Mouse (Mus musculus): Measurements from ENCODE around the gene Mrps18b.

Mrps18b gene

DNA sequence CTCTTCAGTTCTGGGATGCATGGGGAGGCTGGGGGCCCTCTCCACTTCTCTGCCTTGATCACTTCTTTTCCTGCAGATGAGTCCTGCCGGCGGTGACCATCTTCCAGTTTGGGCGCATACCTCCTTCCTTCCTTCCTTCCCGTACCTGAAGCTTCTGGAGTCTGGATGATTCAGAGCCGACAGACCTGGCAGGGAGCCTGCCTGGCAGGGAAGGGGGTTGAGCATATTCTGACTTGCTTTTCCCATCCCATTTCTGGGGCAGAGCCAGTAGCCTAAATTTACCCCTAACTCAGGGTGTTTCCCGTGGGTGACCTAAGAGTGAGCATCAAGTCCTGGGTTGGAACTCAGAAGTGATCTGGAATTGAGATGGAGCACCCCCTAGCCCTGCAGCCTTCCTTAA, 41.5 kb downstream of the Mrps18b start:
- no peak for DNase-seq (ENCODE audit: low spot score)

GRCm38 (mm10) chr17:35873774-35874519, 42.2 kb downstream of the Mrps18b start:
- peak; percentile 70 for DNase-seq (ENCODE audit: low spot score)

GRCm38 (mm10) chr17:35870884-35871696, 45.1 kb downstream of the Mrps18b start:
- no peak for DNase-seq (ENCODE audit: low spot score)

- no peak for DNase-seq (ENCODE audit: low spot score)
These were observed 45.9 kb downstream of the Mrps18b start for GRCm38 (mm10) chr17:35870151-35870883.

GRCm38 (mm10) chr17:35869346-35870067, 46.7 kb downstream of the Mrps18b start:
- no peak for DNase-seq (ENCODE audit: low spot score)

GRCm38 (mm10) chr17:35868961-35869345, 47.2 kb downstream of the Mrps18b start:
- DNase-seq (ENCODE audit: low spot score) = no peak

GRCm38 (mm10) chr17:35868165-35868820, 47.9 kb downstream of the Mrps18b start:
- DNase-seq (ENCODE audit: low spot score) = no peak

DNA sequence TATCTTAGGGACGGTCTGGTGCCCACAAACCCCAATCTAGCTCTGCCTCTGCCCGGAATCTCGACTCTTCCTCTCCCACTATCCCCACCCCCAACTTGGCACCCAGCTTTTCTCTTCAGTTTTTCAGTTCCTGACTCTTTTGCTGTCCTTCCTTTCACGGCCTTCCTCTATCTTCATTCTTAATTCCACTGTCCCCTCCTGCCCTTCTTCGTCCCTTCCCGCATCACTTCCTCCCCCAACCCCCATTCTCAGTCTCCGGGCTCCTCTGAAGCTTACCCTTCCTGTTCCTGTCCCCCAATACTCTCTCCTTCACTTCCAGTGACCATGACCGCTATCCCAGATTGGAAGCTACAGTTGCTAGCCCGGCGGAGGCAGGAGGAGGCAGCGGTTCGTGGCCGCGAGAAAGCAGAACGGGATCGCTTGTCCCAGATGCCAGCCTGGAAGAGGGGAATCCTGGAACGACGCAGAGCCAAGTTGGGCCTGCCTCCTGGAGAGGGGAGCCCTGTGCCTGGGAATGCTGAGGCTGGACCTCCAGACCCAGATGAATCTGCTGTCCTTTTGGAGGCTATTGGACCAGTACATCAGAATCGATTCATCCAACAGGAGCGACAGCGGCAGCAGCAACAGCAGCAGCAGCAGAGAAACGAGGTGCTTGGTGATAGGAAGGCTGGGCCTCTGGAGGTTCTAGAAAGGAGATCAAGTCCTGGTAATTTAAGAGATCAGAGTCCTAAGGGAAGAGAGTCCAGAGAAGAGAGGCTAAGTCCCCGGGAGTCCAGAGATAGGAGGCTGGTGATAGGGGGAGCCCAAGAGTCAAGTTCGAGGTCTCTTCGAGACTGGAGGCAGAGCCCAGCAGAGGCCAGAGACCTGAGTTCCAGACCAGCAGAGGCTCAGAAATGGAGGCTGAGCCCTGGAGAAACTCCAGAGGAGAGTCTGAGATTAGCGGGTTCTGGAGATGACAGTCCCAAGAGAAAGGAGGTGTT, 49.0 kb downstream of the Mrps18b start:
- DNase-seq (ENCODE audit: low spot score) = no peak

GRCm38 (mm10) chr17:35866281-35866831, 49.8 kb downstream of the Mrps18b start:
- peak; percentile 57 for DNase-seq (ENCODE audit: low spot score)

DNA sequence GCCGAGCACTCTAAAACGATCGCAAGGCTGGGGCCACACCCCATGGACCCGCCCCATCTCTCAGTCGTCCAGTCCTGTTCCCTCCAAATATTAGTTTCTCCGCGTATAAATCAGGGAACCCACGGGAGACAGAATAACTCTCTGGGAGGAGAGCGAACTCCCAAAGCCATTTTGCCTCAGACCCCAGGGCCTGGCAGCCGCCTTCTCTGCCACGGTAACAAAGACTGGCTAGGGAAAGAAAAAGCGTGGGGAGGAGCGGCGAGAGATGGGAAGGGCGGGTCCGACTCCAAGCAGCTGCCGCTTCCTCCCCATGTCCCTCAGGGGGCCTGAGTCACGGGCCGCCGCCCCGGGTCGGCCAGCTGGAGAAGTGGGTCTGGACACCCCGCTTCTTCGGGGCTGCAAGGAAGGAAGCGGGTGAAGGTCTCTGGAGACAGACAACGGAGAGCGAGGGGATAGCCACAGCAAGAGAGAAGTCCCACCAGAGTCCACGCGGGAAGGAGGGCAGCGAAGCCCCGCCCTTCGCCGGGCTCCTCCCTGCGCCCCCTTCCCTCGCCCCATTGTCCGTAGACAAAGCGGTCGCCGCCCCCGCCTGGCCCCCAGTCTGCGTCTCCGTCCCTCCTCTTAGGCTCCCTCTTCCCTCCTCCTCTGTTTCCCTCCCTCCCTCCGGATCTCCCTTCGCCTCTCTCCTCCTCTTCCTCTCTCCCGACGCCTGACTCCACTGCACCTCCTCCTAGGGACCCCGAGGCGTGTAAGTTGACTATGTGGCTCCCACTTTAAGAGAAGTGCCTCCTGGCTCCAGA, 50.5 kb downstream of the Mrps18b start, which contains the start of gene Ppp1r18:
Gene Ppp1r18 (plus strand): TSS at position 113 of the 800 bp plus-strand sequence.
- peak; percentile 67 for DNase-seq (ENCODE audit: low spot score)

DNA sequence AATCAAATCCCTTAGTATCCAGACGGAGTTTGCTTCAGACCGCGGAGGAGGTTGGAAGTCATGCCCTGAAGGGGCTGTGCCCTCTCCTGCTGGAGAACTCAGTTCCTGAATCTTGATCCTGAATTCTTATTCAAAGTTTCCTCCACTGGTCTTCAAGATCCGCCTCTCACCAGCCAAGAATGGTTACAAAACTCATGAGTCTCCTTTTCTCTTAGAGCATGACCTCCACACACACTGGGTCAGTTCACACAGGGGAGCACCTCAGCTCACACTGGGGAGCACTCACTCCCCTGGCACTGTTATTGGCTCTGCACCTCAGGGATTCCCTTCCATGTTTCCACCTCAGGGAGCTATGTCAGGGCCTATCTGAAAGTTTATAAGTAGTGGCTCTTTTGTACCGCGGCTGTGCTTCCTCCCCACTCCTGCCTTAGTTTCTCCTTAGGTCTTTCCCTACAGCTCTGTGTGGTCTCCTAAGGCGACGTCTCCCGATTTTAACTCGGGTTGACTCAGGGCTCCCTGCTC, 51.3 kb downstream of the Mrps18b start:
- no peak for DNase-seq (ENCODE audit: low spot score)

DNA sequence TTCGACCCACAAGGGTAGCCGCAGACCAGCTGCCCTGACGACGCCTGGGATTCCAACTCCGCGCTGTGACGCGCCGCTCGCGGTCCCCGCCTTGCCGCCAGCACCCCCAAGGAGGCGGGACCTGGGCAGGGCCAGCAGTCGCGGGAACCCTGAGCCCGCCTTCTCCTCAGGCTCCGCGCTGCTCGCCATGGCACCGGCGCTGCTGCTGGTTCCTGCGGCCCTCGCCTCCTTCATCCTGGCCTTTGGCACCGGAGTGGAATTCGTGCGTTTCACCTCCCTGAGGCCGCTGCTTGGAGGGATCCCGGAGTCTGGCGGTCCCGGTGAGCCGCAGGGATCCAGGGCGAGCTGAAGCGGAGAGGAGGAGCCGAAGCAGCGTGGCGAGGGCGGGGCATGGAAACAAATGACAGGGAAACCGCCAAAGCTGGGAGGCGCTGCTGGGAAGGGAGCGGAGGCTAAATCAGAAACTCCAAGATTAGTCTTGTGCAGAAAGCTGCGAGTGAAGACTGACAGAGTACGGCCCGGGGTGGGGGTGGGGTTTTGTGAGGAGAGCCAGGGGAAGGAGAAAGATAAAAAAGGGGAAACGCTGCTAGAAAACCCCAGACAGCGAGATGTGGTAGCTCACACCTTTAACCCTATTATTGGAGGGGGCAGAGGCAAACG, 54.9 kb downstream of the Mrps18b start, which contains the start of gene Nrm:
Gene Nrm (plus strand): TSS at position 121 of the 660 bp plus-strand sequence.
- DNase-seq (ENCODE audit: low spot score) = peak; percentile 79

GRCm38 (mm10) chr17:35860831-35861197, 55.4 kb downstream of the Mrps18b start:
- no peak for DNase-seq (ENCODE audit: low spot score)

Measured in ovary, adult 18-20 months (tissue).